Mouse (Mus musculus) limb, embryonic 13.5 days (tissue): ENCODE measurements around the gene Ust. TPM values are rescaled to one million over a fixed set of nuclear protein-coding genes. Genes with fewer than 3 reads are reported as not detected.

Experiments
- ATAC-seq: fragments of 200-750 bp; cut with Nextera tagmentation; 2 replicates; pipeline ENCODE4 v1.8.0; 2017; ENCODE audit warnings: low read depth, moderate number of reproducible peaks, moderate TSS enrichment; ENCODE audit not compliant: low FRiP score
- H3K27ac ChIP-seq: fragments of 300-500 bp; sonication (generic); 2 replicates; pipeline ENCODE4 v1.5.1; 2015; ENCODE audit warnings: inconsistent platforms, mild to moderate bottlenecking, moderate library complexity
- H3K27me3 ChIP-seq: fragments of 300-500 bp; sonication (generic); 2 replicates; pipeline ENCODE4 v1.6.1; 2015; ENCODE audit warnings: mild to moderate bottlenecking, inconsistent platforms
- H3K36me3 ChIP-seq: fragments of 300-500 bp; sonication (generic); 2 replicates; pipeline ENCODE4 v1.6.1; 2015; ENCODE audit warnings: inconsistent platforms, mild to moderate bottlenecking, moderate library complexity
- H3K4me1 ChIP-seq: fragments of 300-500 bp; sonication (generic); 2 replicates; pipeline ENCODE4 v1.6.1; 2015; ENCODE audit warnings: inconsistent platforms
- H3K4me2 ChIP-seq: fragments of 300-500 bp; sonication (generic); replicated peaks from 2 replicates; pipeline ENCODE4 v1.6.1; 2015; ENCODE audit warnings: inconsistent platforms, mild to moderate bottlenecking, moderate library complexity
- H3K4me3 ChIP-seq: fragments of 300-500 bp; sonication (generic); 2 replicates; pipeline ENCODE4 v1.5.1; 2015; ENCODE audit warnings: moderate library complexity, mild to moderate bottlenecking, inconsistent platforms
- H3K9ac ChIP-seq: fragments of 300-500 bp; sonication (generic); 2 replicates; pipeline ENCODE4 v1.6.1; 2015; ENCODE audit warnings: mild to moderate bottlenecking, inconsistent platforms
- H3K9me3 ChIP-seq: fragments of 300-500 bp; sonication (generic); 2 replicates; pipeline ENCODE4 v1.6.1; 2016; ENCODE audit warnings: inconsistent platforms
- WGBS: fragments of 180-500 bp; shearing (Covaris S2); methylation state at CpG from one replicate; pipeline ENCODE4 v1.1.7; 2015; 5-methylcytosine and 5-hydroxymethylcytosine counted together
- polyA plus RNA-seq: library from polyadenylated mRNA; unstranded; fragments of >200 nt; fragmentation: Nextera tagmentation; extraction: Ambion mirVana; gene quantifications from 2 replicates; pipeline ENCODE4 v1.2.1, GENCODE M21; 2015

The Ust gene
- polyA plus RNA-seq, 1 experiment from 2014 or later, result 9.1 TPM

- no peak overlapping the region for H3K4me2 ChIP-seq
- ATAC-seq, result no peak
- no peaks in the 10 kb centered on the region for H3K9me3 ChIP-seq
- no peak overlapping the region for H3K4me3 ChIP-seq
- peaks cover 35% of the 10 kb centered on the region for H3K4me1 ChIP-seq
- H3K9ac ChIP-seq, result no peak overlapping the region
- H3K27me3 ChIP-seq, result no peaks in the 10 kb centered on the region
- no peak overlapping the region for H3K27ac ChIP-seq
- 61% methylated on average over 5 of the region's 5 CpGs for WGBS
- H3K36me3 ChIP-seq, result no peaks in the 10 kb centered on the region
Observed at GRCm38 (mm10) chr10:8468651-8469386, 49.8 kb downstream of the Ust start.

DNA sequence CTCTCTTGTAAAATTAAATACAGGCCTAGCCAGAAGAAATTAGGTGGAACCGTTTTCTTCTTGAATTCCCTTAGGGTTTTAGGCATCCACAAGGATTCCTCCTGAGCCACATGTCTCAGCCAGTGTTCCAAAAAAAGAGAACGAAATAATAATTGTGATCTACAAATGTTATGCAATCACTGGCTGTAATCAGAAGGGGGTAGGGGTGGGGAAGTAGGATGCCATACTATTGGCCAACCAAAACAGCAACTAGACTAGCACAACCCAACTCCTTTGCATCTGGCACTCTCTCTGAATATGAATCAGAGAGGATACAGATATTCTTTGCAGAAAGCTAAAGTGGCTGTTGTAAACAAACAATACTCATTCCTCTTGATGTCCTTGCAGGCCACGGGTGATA, 52.7 kb downstream of the Ust start:
- Histone ChIP-seq H3K9me3 (no peaks in the 10 kb centered on the region), H3K27ac (no peak overlapping the region), H3K4me3 (no peak overlapping the region), H3K36me3 (no peaks in the 10 kb centered on the region), H3K9ac (no peak overlapping the region), H3K4me1 (peaks cover 35% of the 10 kb centered on the region), H3K27me3 (no peaks in the 10 kb centered on the region), H3K4me2 (no peak overlapping the region)
- ATAC-seq, result no peak
- WGBS, result 74% methylated on average over 3 of the region's 3 CpGs

- no peak for ATAC-seq
- H3K4me2 ChIP-seq, result no peak overlapping the region
- no peak overlapping the region for H3K4me3 ChIP-seq
- peaks cover 28% of the 10 kb centered on the region for H3K4me1 ChIP-seq
- no peaks in the 10 kb centered on the region for H3K9me3 ChIP-seq
- H3K9ac ChIP-seq, result no peak overlapping the region
- no peaks in the 10 kb centered on the region for H3K27me3 ChIP-seq
- 89% methylated on average over 1 of the region's 1 CpGs for WGBS
- no peak overlapping the region for H3K27ac ChIP-seq
- no peaks in the 10 kb centered on the region for H3K36me3 ChIP-seq
Observed at GRCm38 (mm10) chr10:8465216-8465615, 53.4 kb downstream of the Ust start.

DNA sequence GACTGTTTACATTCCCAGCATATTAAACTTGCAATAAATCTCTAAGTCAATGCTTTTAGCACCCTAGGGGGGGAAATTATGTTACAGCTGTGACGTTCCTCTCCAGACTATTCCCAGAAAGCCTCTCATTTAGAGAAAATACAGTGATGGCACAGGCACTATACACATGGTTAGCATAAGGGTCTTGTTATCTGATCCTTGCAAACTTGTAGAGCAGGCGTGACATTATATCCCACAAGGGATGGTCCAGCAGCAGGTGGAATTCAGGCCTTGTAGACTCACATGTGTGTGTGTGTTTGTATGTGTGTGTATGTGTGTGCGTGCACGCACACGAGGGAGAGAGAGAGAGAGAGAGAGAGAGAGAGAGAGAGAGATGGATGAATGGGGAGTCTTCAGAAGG, 57.3 kb downstream of the Ust start:
- Histone ChIP-seq H3K9ac (no peak overlapping the region), H3K36me3 (no peaks in the 10 kb centered on the region), H3K27me3 (no peaks in the 10 kb centered on the region), H3K4me1 (peaks cover 10% of the 10 kb centered on the region), H3K4me3 (no peak overlapping the region), H3K9me3 (no peaks in the 10 kb centered on the region), H3K27ac (no peak overlapping the region), H3K4me2 (no peak overlapping the region)
- peak; percentile 66 for ATAC-seq
- 56% methylated on average over 5 of the region's 5 CpGs for WGBS

GRCm38 (mm10) chr10:8454711-8455110, 63.9 kb downstream of the Ust start:
- 52% methylated on average over 1 of the region's 1 CpGs for WGBS
- Histone ChIP-seq H3K9ac (no peak overlapping the region), H3K4me1 (peaks cover 7% of the 10 kb centered on the region), H3K4me3 (no peak overlapping the region), H3K9me3 (peaks cover 7% of the 10 kb centered on the region), H3K4me2 (no peak overlapping the region), H3K36me3 (no peaks in the 10 kb centered on the region), H3K27me3 (no peaks in the 10 kb centered on the region), H3K27ac (no peak overlapping the region)
- no peak for ATAC-seq

GRCm38 (mm10) chr10:8447681-8448080, 70.9 kb downstream of the Ust start:
- no peaks in the 10 kb centered on the region for H3K9me3 ChIP-seq

DNA sequence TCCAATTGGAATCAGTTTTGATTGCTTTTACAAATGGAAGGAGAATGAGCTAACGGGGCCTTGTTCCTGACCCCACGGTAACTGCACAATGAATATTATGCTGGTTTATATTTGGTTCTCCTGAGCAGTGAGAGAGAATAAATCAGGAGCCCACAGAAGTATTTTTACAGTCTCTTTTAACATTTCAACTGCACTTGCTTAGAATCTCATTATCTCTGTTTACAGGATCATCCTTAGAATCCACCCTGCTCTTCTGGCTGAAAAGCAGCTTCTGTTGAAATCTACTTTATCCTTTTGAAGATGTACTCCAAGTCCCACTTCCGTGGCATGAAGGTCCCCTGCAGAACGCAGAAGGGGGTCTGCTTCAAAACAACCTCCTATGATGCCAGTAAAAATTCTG, 71.7 kb downstream of the Ust start:
- 25% methylated on average over 4 of the region's 4 CpGs for WGBS
- Histone ChIP-seq H3K9ac (no peak overlapping the region), H3K4me3 (no peak overlapping the region), H3K27ac (no peak overlapping the region), H3K4me2 (no peak overlapping the region; the same call in 1 of the 2 replicates), H3K27me3 (peaks cover 14% of the 10 kb centered on the region; the same call in 1 of the 2 replicates), H3K36me3 (no peaks in the 10 kb centered on the region), H3K4me1 (peaks cover 42% of the 10 kb centered on the region), H3K9me3 (no peaks in the 10 kb centered on the region)
- ATAC-seq, result no peak

More at GRCm38 (mm10) chr10:8447681-8448080, 70.9 kb downstream of the Ust start:
- WGBS, result 18% methylated on average over 5 of the region's 5 CpGs
- Histone ChIP-seq H3K4me1 (peaks cover 42% of the 10 kb centered on the region), H3K4me2 (no peak overlapping the region), H3K36me3 (no peaks in the 10 kb centered on the region), H3K4me3 (no peak overlapping the region), H3K27ac (no peak overlapping the region), H3K9ac (no peak overlapping the region), H3K27me3 (peaks cover 14% of the 10 kb centered on the region; the same call in 1 of the 2 replicates)
- no peak for ATAC-seq

- H3K4me3 ChIP-seq, result no peak overlapping the region
- WGBS, result 16% methylated on average over 5 of the region's 5 CpGs
- no peak overlapping the region for H3K4me2 ChIP-seq
- no peaks in the 10 kb centered on the region for H3K36me3 ChIP-seq
- H3K27ac ChIP-seq, result no peak overlapping the region
- H3K27me3 ChIP-seq, result peaks cover 31% of the 10 kb centered on the region
- peaks cover 5% of the 10 kb centered on the region; the same call in 1 of the 2 replicates for H3K9me3 ChIP-seq
- peaks cover 35% of the 10 kb centered on the region for H3K4me1 ChIP-seq
- H3K9ac ChIP-seq, result no peak overlapping the region
- ATAC-seq, result peak; percentile 77
Observed at GRCm38 (mm10) chr10:8444052-8444451, 74.6 kb downstream of the Ust start.

DNA sequence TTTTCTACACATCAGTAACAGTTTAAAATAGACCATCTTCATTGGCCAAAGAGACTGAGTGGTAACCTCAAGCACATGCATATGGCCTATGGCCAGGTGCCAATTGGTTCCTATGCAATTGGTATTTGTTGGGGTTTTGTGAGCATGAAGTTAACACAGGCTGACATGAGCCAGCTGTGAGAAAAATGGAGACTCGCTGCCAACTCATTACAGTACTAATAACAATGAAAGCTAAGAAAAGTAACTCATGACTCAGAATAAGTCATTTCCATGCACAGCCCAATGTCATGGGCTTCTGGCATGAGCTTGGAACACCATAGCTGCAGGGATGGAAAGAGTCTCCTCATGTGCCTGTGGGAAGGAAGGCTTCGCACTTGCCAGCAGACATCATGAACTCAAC, 86.8 kb downstream of the Ust start:
- WGBS, result 60% methylated on average over 2 of the region's 2 CpGs
- Histone ChIP-seq H3K27me3 (0 out of 2 replicates have a peak, but pooled peaks cover 2% of the 10 kb centered on the region), H3K9me3 (no peaks in the 10 kb centered on the region), H3K4me2 (no peak overlapping the region), H3K27ac (no peak overlapping the region; the same call in 1 of the 2 replicates), H3K36me3 (no peaks in the 10 kb centered on the region), H3K4me1 (peaks cover 44% of the 10 kb centered on the region), H3K4me3 (no peak overlapping the region), H3K9ac (no peak overlapping the region)
- peak; percentile 48; the same call in 1 of the 2 replicates for ATAC-seq

- no peak overlapping the region; the same call in 1 of the 2 replicates for H3K27ac ChIP-seq
- peaks cover 44% of the 10 kb centered on the region for H3K4me1 ChIP-seq
- H3K27me3 ChIP-seq, result no peaks in the 10 kb centered on the region
- H3K4me3 ChIP-seq, result no peak overlapping the region
- H3K9ac ChIP-seq, result no peak overlapping the region
- no peak overlapping the region for H3K4me2 ChIP-seq
- no peak for ATAC-seq
- no peaks in the 10 kb centered on the region for H3K36me3 ChIP-seq
- 60% methylated on average over 13 of the region's 13 CpGs for WGBS
- H3K9me3 ChIP-seq, result no peaks in the 10 kb centered on the region
Observed at GRCm38 (mm10) chr10:8428787-8429778, 89.5 kb downstream of the Ust start.

- Histone ChIP-seq H3K9me3 (no peaks in the 10 kb centered on the region), H3K4me3 (no peak overlapping the region), H3K4me2 (no peak overlapping the region), H3K27me3 (no peaks in the 10 kb centered on the region), H3K4me1 (peaks cover 43% of the 10 kb centered on the region), H3K9ac (no peak overlapping the region), H3K36me3 (no peaks in the 10 kb centered on the region), H3K27ac (no peak overlapping the region)
- ATAC-seq, result no peak
- WGBS, result 92% methylated on average over 12 of the region's 12 CpGs
Observed at GRCm38 (mm10) chr10:8427671-8428364, 90.8 kb downstream of the Ust start.
